Mouse (Mus musculus) erythroblast, embryonic 14.5 days (primary cell): ENCODE measurements around the gene Pdzd7. TPM values are rescaled to one million over a fixed set of nuclear protein-coding genes. Genes with fewer than 3 reads are reported as not detected.
A peak's percentile ranks its signal among the peaks of the same experiment; 100 is the strongest.

ENCODE experiments used
- H3K27me3 ChIP-seq: 2 replicates; pipeline ENCODE4 v1.6.1; 2012; ENCODE audit warnings: inconsistent platforms; ENCODE audit not compliant: control insufficient read depth
- H3K36me3 ChIP-seq: 2 replicates; pipeline ENCODE4 v1.6.1; 2012; ENCODE audit warnings: mild to moderate bottlenecking, inconsistent platforms; ENCODE audit not compliant: control insufficient read depth
- H3K4me1 ChIP-seq: 2 replicates; pipeline ENCODE4 v1.6.1; 2012; ENCODE audit warnings: inconsistent platforms; ENCODE audit not compliant: control insufficient read depth
- H3K4me3 ChIP-seq: replicated peaks from 2 replicates; pipeline ENCODE3; 2012; ENCODE audit warnings: moderate library complexity, mild to moderate bottlenecking, inconsistent platforms
- H3K9me3 ChIP-seq: 2 replicates; pipeline ENCODE4 v1.6.1; 2012; ENCODE audit warnings: low read length, inconsistent platforms, mixed read lengths; ENCODE audit not compliant: control insufficient read depth
- GATA1 ChIP-seq: IDR thresholded peaks from 2 replicates; pipeline ENCODE4 v1.6.1; 2012; ENCODE audit warnings: low read length, inconsistent platforms, mixed read lengths
- TAL1 ChIP-seq: IDR thresholded peaks from 3 replicates; pipeline ENCODE4 v1.6.1; 2012; ENCODE audit warnings: low read length, inconsistent platforms, mixed read lengths
- polyA plus RNA-seq: library from polyadenylated mRNA; stranded (reverse); fragments of >175 nt; gene quantifications from 2 replicates; pipeline ENCODE4 v1.2.3, GENCODE M21; 2012

Gene Pdzd7
- polyA plus RNA-seq, 1 experiment = not detected

- peaks cover 44% of the 10 kb centered on the region for H3K4me1 ChIP-seq
- peaks cover 42% of the 10 kb centered on the region for H3K27me3 ChIP-seq
- H3K9me3 ChIP-seq = no peaks in the 10 kb centered on the region
- TF ChIP-seq TAL1 (no peak), GATA1 (no peak)
- H3K4me3 ChIP-seq = peak overlapping the region; percentile 59
- peaks cover 21% of the 10 kb centered on the region for H3K36me3 ChIP-seq
Measured at GRCm38 (mm10) chr19:45015518-45016281, 29.8 kb downstream of the Pdzd7 start.

GRCm38 (mm10) chr19:45014981-45015402 is 30.5 kb downstream of the Pdzd7 start:
- TF ChIP-seq TAL1 = no peak
- TF ChIP-seq GATA1 = no peak
- Histone ChIP-seq H3K4me1 (peaks cover 44% of the 10 kb centered on the region), H3K9me3 (no peaks in the 10 kb centered on the region), H3K36me3 (peaks cover 28% of the 10 kb centered on the region), H3K27me3 (peaks cover 42% of the 10 kb centered on the region), H3K4me3 (peak overlapping the region; percentile 59)

- no peak for TF ChIP-seq TAL1
- no peak for TF ChIP-seq GATA1
- Histone ChIP-seq H3K9me3 (no peaks in the 10 kb centered on the region), H3K4me1 (peaks cover 44% of the 10 kb centered on the region), H3K4me3 (peak within 1 kb of the TSS; percentile 59), H3K36me3 (peaks cover 32% of the 10 kb centered on the region), H3K27me3 (peaks cover 42% of the 10 kb centered on the region)
Measured at GRCm38 (mm10) chr19:45014335-45014971, 31.1 kb downstream of the Pdzd7 start, which contains the start of gene Lzts2. Gene Lzts2, plus strand, starts transcription at chr19:45014414.

GRCm38 (mm10) chr19:45013581-45014225 is 31.8 kb downstream of the Pdzd7 start:
- Histone ChIP-seq H3K9me3 (no peaks in the 10 kb centered on the region), H3K36me3 (peaks cover 36% of the 10 kb centered on the region), H3K4me1 (peaks cover 43% of the 10 kb centered on the region), H3K27me3 (peaks cover 39% of the 10 kb centered on the region), H3K4me3 (no peak overlapping the region)
- no peak for TF ChIP-seq GATA1
- no peak for TF ChIP-seq TAL1

- no peaks in the 10 kb centered on the region for H3K9me3 ChIP-seq
- peaks cover 29% of the 10 kb centered on the region for H3K27me3 ChIP-seq
- H3K4me3 ChIP-seq = no peak overlapping the region
- H3K4me1 ChIP-seq = peaks cover 44% of the 10 kb centered on the region
- peaks cover 46% of the 10 kb centered on the region for H3K36me3 ChIP-seq
- TF ChIP-seq GATA1 = no peak
- TF ChIP-seq TAL1 = no peak
Measured at GRCm38 (mm10) chr19:45012636-45013035, 32.9 kb downstream of the Pdzd7 start.

- Histone ChIP-seq H3K4me3 (no peak overlapping the region), H3K27me3 (peaks cover 25% of the 10 kb centered on the region), H3K36me3 (peaks cover 47% of the 10 kb centered on the region), H3K4me1 (peaks cover 44% of the 10 kb centered on the region), H3K9me3 (no peaks in the 10 kb centered on the region)
- no peak for TF ChIP-seq TAL1
- TF ChIP-seq GATA1 = no peak
Measured at GRCm38 (mm10) chr19:45012219-45012618, 33.3 kb downstream of the Pdzd7 start.

- TF ChIP-seq GATA1 (no peak), TAL1 (no peak)
- H3K36me3 ChIP-seq = peaks cover 47% of the 10 kb centered on the region
- H3K4me1 ChIP-seq = peaks cover 39% of the 10 kb centered on the region
- no peaks in the 10 kb centered on the region for H3K9me3 ChIP-seq
- peaks cover 9% of the 10 kb centered on the region for H3K27me3 ChIP-seq
- H3K4me3 ChIP-seq = no peak overlapping the region
Measured at GRCm38 (mm10) chr19:45010646-45011045, 34.9 kb downstream of the Pdzd7 start.

- TF ChIP-seq GATA1 (no peak), TAL1 (no peak)
- H3K27me3 ChIP-seq = no peaks in the 10 kb centered on the region
- peaks cover 68% of the 10 kb centered on the region for H3K36me3 ChIP-seq
- peaks cover 27% of the 10 kb centered on the region for H3K4me1 ChIP-seq
- no peaks in the 10 kb centered on the region for H3K9me3 ChIP-seq
- H3K4me3 ChIP-seq = peak overlapping the region; percentile 79
Measured at GRCm38 (mm10) chr19:45007425-45008191, 37.9 kb downstream of the Pdzd7 start.

GRCm38 (mm10) chr19:45007021-45007420 is 38.5 kb downstream of the Pdzd7 start:
- TF ChIP-seq GATA1 = no peak
- TF ChIP-seq TAL1 = no peak
- H3K36me3 ChIP-seq = peaks cover 67% of the 10 kb centered on the region
- H3K4me1 ChIP-seq = peaks cover 27% of the 10 kb centered on the region

More at GRCm38 (mm10) chr19:45007021-45007420, 38.5 kb downstream of the Pdzd7 start:
- H3K27me3 ChIP-seq = no peaks in the 10 kb centered on the region
- H3K9me3 ChIP-seq = no peaks in the 10 kb centered on the region
- H3K4me3 ChIP-seq = peak overlapping the region; percentile 79
